Mouse (Mus musculus): ENCODE measurements around the gene Irak2. TPM values are rescaled to one million over a fixed set of nuclear protein-coding genes. Genes with fewer than 3 reads are reported as not detected.
"Not testable (repeated sequence)": the region's sequence is repeated elsewhere in the genome, so short reads cannot be mapped to it uniquely, and the experiment has no call there.

Irak2 gene
- polyA plus RNA-seq, 1 experiment from 2014 or later, result 3.0 TPM

GRCm38 (mm10) chr6:113659648-113660491, 21.6 kb downstream of the Irak2 start:
- H3K4me2 ChIP-seq (replicated peaks), result no peak overlapping the region
- H3K27me3 ChIP-seq, result no peaks in the 10 kb centered on the region
- H3K36me3 ChIP-seq, result no peaks in the 10 kb centered on the region
- H3K27ac ChIP-seq, result no peak overlapping the region
- ATAC-seq (ENCODE audit: insufficient number of reproducible peaks, insufficient read depth, low FRiP score, low TSS enrichment), result no peak
- H3K4me1 ChIP-seq, result peaks cover 11% of the 10 kb centered on the region
- H3K9ac ChIP-seq, result no peak overlapping the region
- no peaks in the 10 kb centered on the region for H3K9me3 ChIP-seq
- WGBS, result 78% methylated on average over 8 of the region's 8 CpGs
- H3K4me3 ChIP-seq, result no peak overlapping the region

- no peaks in the 10 kb centered on the region for H3K27me3 ChIP-seq
- WGBS, result 64% methylated on average over 14 of the region's 14 CpGs
- no peak overlapping the region for H3K4me2 ChIP-seq (replicated peaks)
- no peaks in the 10 kb centered on the region for H3K9me3 ChIP-seq
- H3K4me1 ChIP-seq, result peaks cover 11% of the 10 kb centered on the region
- H3K36me3 ChIP-seq, result no peaks in the 10 kb centered on the region
- no peak overlapping the region for H3K4me3 ChIP-seq
- no peak for ATAC-seq (ENCODE audit: insufficient number of reproducible peaks, insufficient read depth, low FRiP score, low TSS enrichment)
- H3K27ac ChIP-seq, result no peak overlapping the region
- no peak overlapping the region for H3K9ac ChIP-seq
Measured at GRCm38 (mm10) chr6:113660492-113661352, 22.5 kb downstream of the Irak2 start.

- Histone ChIP-seq H3K4me1 (peaks cover 11% of the 10 kb centered on the region), H3K4me3 (no peak overlapping the region), H3K4me2 (replicated peaks) (no peak overlapping the region), H3K9ac (no peak overlapping the region), H3K27me3 (no peaks in the 10 kb centered on the region), H3K9me3 (0 out of 2 replicates have a peak, but pooled peaks cover 4% of the 10 kb centered on the region), H3K36me3 (no peaks in the 10 kb centered on the region), H3K27ac (no peak overlapping the region)
- no peak for ATAC-seq (ENCODE audit: insufficient number of reproducible peaks, insufficient read depth, low FRiP score, low TSS enrichment)
- WGBS, result 41% methylated on average over 12 of the region's 12 CpGs
Measured at GRCm38 (mm10) chr6:113661353-113662241, 23.3 kb downstream of the Irak2 start.

- H3K4me2 ChIP-seq (replicated peaks), result no peak overlapping the region
- H3K9me3 ChIP-seq, result 0 out of 2 replicates have a peak, but pooled peaks cover 4% of the 10 kb centered on the region
- no peaks in the 10 kb centered on the region for H3K27me3 ChIP-seq
- H3K4me3 ChIP-seq, result no peak overlapping the region
- ATAC-seq (ENCODE audit: insufficient number of reproducible peaks, insufficient read depth, low FRiP score, low TSS enrichment), result no peak
- 93% methylated on average over 8 of the region's 8 CpGs for WGBS
- H3K9ac ChIP-seq, result no peak overlapping the region
- H3K36me3 ChIP-seq, result no peaks in the 10 kb centered on the region
- H3K4me1 ChIP-seq, result peaks cover 14% of the 10 kb centered on the region
- H3K27ac ChIP-seq, result no peak overlapping the region
Measured at GRCm38 (mm10) chr6:113662964-113663700, 24.9 kb downstream of the Irak2 start.

- Histone ChIP-seq H3K9me3 (0 out of 2 replicates have a peak, but pooled peaks cover 4% of the 10 kb centered on the region), H3K4me1 (peaks cover 24% of the 10 kb centered on the region), H3K4me3 (no peak overlapping the region), H3K4me2 (replicated peaks) (no peak overlapping the region), H3K9ac (no peak overlapping the region), H3K27ac (no peak overlapping the region), H3K36me3 (no peaks in the 10 kb centered on the region), H3K27me3 (no peaks in the 10 kb centered on the region)
- no peak for ATAC-seq (ENCODE audit: insufficient number of reproducible peaks, insufficient read depth, low FRiP score, low TSS enrichment)
- WGBS, result 87% methylated on average over 7 of the region's 7 CpGs
Measured at GRCm38 (mm10) chr6:113664305-113664704, 26.0 kb downstream of the Irak2 start.

GRCm38 (mm10) chr6:113667611-113668122, 29.4 kb downstream of the Irak2 start:
- 52% methylated on average over 8 of the region's 8 CpGs for WGBS
- no peak overlapping the region for H3K27ac ChIP-seq

GRCm38 (mm10) chr6:113668287-113669154, 30.3 kb downstream of the Irak2 start:
- H3K4me1 ChIP-seq, result peaks cover 19% of the 10 kb centered on the region
- H3K36me3 ChIP-seq, result no peaks in the 10 kb centered on the region
- no peaks in the 10 kb centered on the region for H3K27me3 ChIP-seq
- H3K27ac ChIP-seq, result peak overlapping the region; percentile 72
- ATAC-seq (ENCODE audit: insufficient number of reproducible peaks, insufficient read depth, low FRiP score, low TSS enrichment), result peak; percentile 74; the same call in 1 of the 2 replicates
- 23% methylated on average over 15 of the region's 15 CpGs for WGBS
- 0 out of 2 replicates have a peak, but pooled peaks cover 4% of the 10 kb centered on the region for H3K9me3 ChIP-seq
- H3K4me2 ChIP-seq (replicated peaks), result 0 out of 2 replicates have a peak overlapping the region, but pooled peaks have one; percentile 7
- H3K9ac ChIP-seq, result no peak overlapping the region
- H3K4me3 ChIP-seq, result no peak overlapping the region

More at GRCm38 (mm10) chr6:113667611-113668122, 29.4 kb downstream of the Irak2 start:
- Histone ChIP-seq H3K4me1 (peaks cover 19% of the 10 kb centered on the region), H3K4me2 (replicated peaks) (no peak overlapping the region), H3K4me3 (no peak overlapping the region), H3K9me3 (0 out of 2 replicates have a peak, but pooled peaks cover 4% of the 10 kb centered on the region), H3K27me3 (no peaks in the 10 kb centered on the region), H3K9ac (no peak overlapping the region), H3K36me3 (no peaks in the 10 kb centered on the region)
- no peak for ATAC-seq (ENCODE audit: insufficient number of reproducible peaks, insufficient read depth, low FRiP score, low TSS enrichment)

- ATAC-seq (ENCODE audit: insufficient number of reproducible peaks, insufficient read depth, low FRiP score, low TSS enrichment), result no peak
- peak overlapping the region; percentile 72; the same call in 1 of the 2 replicates for H3K27ac ChIP-seq
- H3K4me2 ChIP-seq (replicated peaks), result no peak overlapping the region
- WGBS, result 75% methylated on average over 7 of the region's 7 CpGs
- H3K27me3 ChIP-seq, result no peaks in the 10 kb centered on the region
- no peak overlapping the region for H3K9ac ChIP-seq
- no peaks in the 10 kb centered on the region for H3K36me3 ChIP-seq
- no peak overlapping the region for H3K4me3 ChIP-seq
- H3K9me3 ChIP-seq, result 0 out of 2 replicates have a peak, but pooled peaks cover 4% of the 10 kb centered on the region
- H3K4me1 ChIP-seq, result peaks cover 19% of the 10 kb centered on the region
Measured at GRCm38 (mm10) chr6:113669821-113670220, 31.6 kb downstream of the Irak2 start.

GRCm38 (mm10) chr6:113672029-113672428, 33.8 kb downstream of the Irak2 start:
- not testable (repeated sequence) for ATAC-seq (ENCODE audit: insufficient number of reproducible peaks, insufficient read depth, low FRiP score, low TSS enrichment); H3K36me3 ChIP-seq; H3K9me3 ChIP-seq; H3K27me3 ChIP-seq; H3K4me2 ChIP-seq (replicated peaks); H3K4me3 ChIP-seq; H3K27ac ChIP-seq; H3K9ac ChIP-seq
- peaks cover 19% of the 10 kb centered on the region for H3K4me1 ChIP-seq
- 67% methylated on average over 1 of the region's 1 CpGs for WGBS

- WGBS, result 77% methylated on average over 6 of the region's 6 CpGs
- ATAC-seq (ENCODE audit: insufficient number of reproducible peaks, insufficient read depth, low FRiP score, low TSS enrichment), result no peak
- H3K9ac ChIP-seq, result no peak overlapping the region
- H3K4me3 ChIP-seq, result no peak overlapping the region
- H3K9me3 ChIP-seq, result no peaks in the 10 kb centered on the region
- no peaks in the 10 kb centered on the region for H3K27me3 ChIP-seq
- H3K36me3 ChIP-seq, result no peaks in the 10 kb centered on the region
- no peak overlapping the region for H3K4me2 ChIP-seq (replicated peaks)
- H3K4me1 ChIP-seq, result peaks cover 15% of the 10 kb centered on the region
- no peak overlapping the region for H3K27ac ChIP-seq
Measured at GRCm38 (mm10) chr6:113672989-113673388, 34.7 kb downstream of the Irak2 start.
